Mouse (Mus musculus): ENCODE results near the gene Hist1h2bb.

- TF ChIP-seq CTCF (IDR thresholded peaks at IDR 0.05; ENCODE audit: borderline replicate concordance, control insufficient read depth, extremely low read depth, insufficient read depth, low read length, poor library complexity) (peak; percentile 60; the same call in 1 of the 2 replicates), POLR2A (IDR thresholded peaks at IDR 0.05; ENCODE audit: control insufficient read depth, extremely low read depth, insufficient read depth, low read length, poor library complexity) (no peak)
Observed at GRCm38 (mm10) chr13:23700786-23701520, 45.6 kb upstream of the Hist1h2bb start.
